Mouse (Mus musculus) cortical plate, adult 2 months (tissue): ENCODE measurements around the gene Itpr2. TPM values are rescaled to one million over a fixed set of nuclear protein-coding genes. Genes with fewer than 3 reads are reported as not detected.

Source experiments
- H3K27ac ChIP-seq: fragments of 200-500 bp; 2 replicates; pipeline ENCODE4 v1.5.1; 2012; ENCODE audit warnings: low read length, control low read depth, inconsistent platforms; ENCODE audit not compliant: insufficient read depth
- H3K4me1 ChIP-seq: fragments of 200-500 bp; 2 replicates; pipeline ENCODE4 v1.6.1; 2011; ENCODE audit warnings: low read length; ENCODE audit not compliant: control insufficient read depth, insufficient read depth
- H3K4me3 ChIP-seq: fragments of 200-500 bp; 2 replicates; pipeline ENCODE4 v1.5.1; 2011; ENCODE audit warnings: mild to moderate bottlenecking, low read length, control low read depth; ENCODE audit not compliant: insufficient read depth
- CTCF ChIP-seq: fragments of 200-500 bp; IDR thresholded peaks from 2 replicates; pipeline ENCODE4 v1.5.1; 2011; ENCODE audit warnings: mild to moderate bottlenecking, control low read depth, low read length; ENCODE audit not compliant: insufficient read depth; ENCODE audit errors: extremely low read depth
- POLR2A ChIP-seq: fragments of 200-500 bp; IDR thresholded peaks from 2 replicates; pipeline ENCODE4 v1.6.1; 2011; ENCODE audit warnings: mild to moderate bottlenecking, low read length, control low read depth; ENCODE audit not compliant: insufficient read depth; ENCODE audit errors: extremely low read depth
- polyA plus RNA-seq: library from polyadenylated mRNA; depleted of rRNA; stranded (reverse); fragments of >200 nt; gene quantifications from 2 replicates; pipeline ENCODE4 v1.2.3, GENCODE M21; 2012

Itpr2 gene
- polyA plus RNA-seq, 1 experiment: 8.5 TPM

GRCm38 (mm10) chr6:146156536-146156935, 345.5 kb downstream of the Itpr2 start:
- H3K4me3 ChIP-seq: no peak overlapping the region
- TF ChIP-seq POLR2A: no peak
- TF ChIP-seq CTCF: no peak
- H3K4me1 ChIP-seq: peaks cover 4% of the 10 kb centered on the region
- no peak overlapping the region for H3K27ac ChIP-seq

GRCm38 (mm10) chr6:146155156-146155734, 346.8 kb downstream of the Itpr2 start:
- H3K4me3 ChIP-seq: no peak overlapping the region
- peaks cover 4% of the 10 kb centered on the region for H3K4me1 ChIP-seq
- TF ChIP-seq POLR2A (no peak), CTCF (no peak)
- no peak overlapping the region for H3K27ac ChIP-seq

GRCm38 (mm10) chr6:146152843-146153242, 349.2 kb downstream of the Itpr2 start:
- Histone ChIP-seq H3K4me3 (no peak overlapping the region), H3K27ac (no peak overlapping the region), H3K4me1 (peaks cover 4% of the 10 kb centered on the region)
- no peak for TF ChIP-seq CTCF
- no peak for TF ChIP-seq POLR2A

- Histone ChIP-seq H3K27ac (no peak overlapping the region), H3K4me1 (peaks cover 4% of the 10 kb centered on the region), H3K4me3 (no peak overlapping the region)
- no peak for TF ChIP-seq POLR2A
- no peak for TF ChIP-seq CTCF
These were observed 360.9 kb downstream of the Itpr2 start for GRCm38 (mm10) chr6:146140966-146141585.

GRCm38 (mm10) chr6:146140171-146140570, 361.9 kb downstream of the Itpr2 start:
- H3K4me3 ChIP-seq: no peak overlapping the region
- TF ChIP-seq POLR2A (no peak), CTCF (no peak)

GRCm38 (mm10) chr6:146136646-146137045, 365.4 kb downstream of the Itpr2 start:
- Histone ChIP-seq H3K4me3 (no peak overlapping the region), H3K4me1 (peaks cover 4% of the 10 kb centered on the region), H3K27ac (peak overlapping the region; percentile 76; the same call in 1 of the 2 replicates)
- no peak for TF ChIP-seq CTCF
- TF ChIP-seq POLR2A: no peak

More at GRCm38 (mm10) chr6:146140171-146140570, 361.9 kb downstream of the Itpr2 start:
- H3K4me1 ChIP-seq: peaks cover 4% of the 10 kb centered on the region
- no peak overlapping the region for H3K27ac ChIP-seq

GRCm38 (mm10) chr6:146136244-146136643, 365.8 kb downstream of the Itpr2 start:
- no peak overlapping the region for H3K4me3 ChIP-seq
- TF ChIP-seq CTCF: no peak
- no peak for TF ChIP-seq POLR2A
- peak overlapping the region; percentile 76; the same call in 1 of the 2 replicates for H3K27ac ChIP-seq
- peaks cover 4% of the 10 kb centered on the region for H3K4me1 ChIP-seq

- TF ChIP-seq POLR2A (no peak), CTCF (no peak)
- Histone ChIP-seq H3K27ac (no peak overlapping the region), H3K4me1 (peaks cover 4% of the 10 kb centered on the region), H3K4me3 (no peak overlapping the region)
These were observed 366.7 kb downstream of the Itpr2 start for GRCm38 (mm10) chr6:146135291-146135690.

- Histone ChIP-seq H3K27ac (no peak overlapping the region), H3K4me3 (no peak overlapping the region), H3K4me1 (peaks cover 4% of the 10 kb centered on the region)
- no peak for TF ChIP-seq CTCF
- TF ChIP-seq POLR2A: no peak
These were observed 368.1 kb downstream of the Itpr2 start for GRCm38 (mm10) chr6:146133921-146134320.

- TF ChIP-seq POLR2A (no peak), CTCF (no peak)
- Histone ChIP-seq H3K27ac (no peak overlapping the region), H3K4me1 (no peaks in the 10 kb centered on the region; the same call in 1 of the 2 replicates), H3K4me3 (no peak overlapping the region)
These were observed 373.0 kb downstream of the Itpr2 start for GRCm38 (mm10) chr6:146129066-146129465.
